Mouse (Mus musculus): ENCODE results near the gene Fbxl19. TPM values are rescaled to one million over a fixed set of nuclear protein-coding genes. Genes with fewer than 3 reads are reported as not detected.

Fbxl19 gene
- polyA plus RNA-seq, 1 experiment from 2014 or later, result 3.2 TPM

- Histone ChIP-seq H3K4me1 (replicated peaks) (peaks cover 10% of the 10 kb centered on the region; the same call in 1 of the 2 replicates), H3K27me3 (replicated peaks) (no peaks in the 10 kb centered on the region), H3K36me3 (peaks cover 51% of the 10 kb centered on the region), H3K4me2 (replicated peaks) (no peak overlapping the region), H3K9ac (peak overlapping the region; percentile 17; the same call in 1 of the 2 replicates), H3K4me3 (replicated peaks) (no peak overlapping the region), H3K27ac (no peak overlapping the region), H3K9me3 (no peaks in the 10 kb centered on the region)
- WGBS, result 89% methylated on average over 1 of the region's 1 CpGs
- no peak for ATAC-seq
Observed at GRCm38 (mm10) chr7:127799738-127800137, 55.4 kb downstream of the Fbxl19 start.

- 24% methylated on average over 6 of the region's 6 CpGs for WGBS
- no peaks in the 10 kb centered on the region for H3K9me3 ChIP-seq
- H3K27ac ChIP-seq, result 0 out of 2 replicates have a peak within 1 kb of the TSS, but pooled peaks have one; percentile 2
- peaks cover 43% of the 10 kb centered on the region for H3K36me3 ChIP-seq
- H3K4me1 ChIP-seq (replicated peaks), result peaks cover 12% of the 10 kb centered on the region; the same call in 1 of the 2 replicates
- peak within 1 kb of the TSS; percentile 63 for H3K4me2 ChIP-seq (replicated peaks)
- peak within 1 kb of the TSS; percentile 29 for H3K4me3 ChIP-seq (replicated peaks)
- H3K27me3 ChIP-seq (replicated peaks), result no peaks in the 10 kb centered on the region
- H3K9ac ChIP-seq, result peak within 1 kb of the TSS; percentile 44
- ATAC-seq, result peak; percentile 91
Observed at GRCm38 (mm10) chr7:127800435-127801009, 56.2 kb downstream of the Fbxl19 start, which contains the start of gene Hsd3b7. TSS of gene Hsd3b7 (plus strand) at chr7:127800604.

GRCm38 (mm10) chr7:127801010-127801621 is 56.8 kb downstream of the Fbxl19 start:
- 87% methylated on average over 8 of the region's 8 CpGs for WGBS
- Histone ChIP-seq H3K36me3 (peaks cover 37% of the 10 kb centered on the region), H3K4me3 (replicated peaks) (peak overlapping the region; percentile 29), H3K27me3 (replicated peaks) (no peaks in the 10 kb centered on the region), H3K4me1 (replicated peaks) (peaks cover 12% of the 10 kb centered on the region; the same call in 1 of the 2 replicates), H3K4me2 (replicated peaks) (peak overlapping the region; percentile 63), H3K27ac (no peak overlapping the region), H3K9ac (peak overlapping the region; percentile 44; the same call in 1 of the 2 replicates), H3K9me3 (no peaks in the 10 kb centered on the region)
- ATAC-seq, result peak; percentile 14; the same call in 1 of the 2 replicates

- ATAC-seq, result no peak
- Histone ChIP-seq H3K36me3 (peaks cover 25% of the 10 kb centered on the region), H3K27me3 (replicated peaks) (no peaks in the 10 kb centered on the region), H3K4me1 (replicated peaks) (peaks cover 12% of the 10 kb centered on the region; the same call in 1 of the 2 replicates), H3K4me3 (replicated peaks) (no peak overlapping the region), H3K9me3 (no peaks in the 10 kb centered on the region), H3K4me2 (replicated peaks) (no peak overlapping the region), H3K9ac (no peak overlapping the region), H3K27ac (no peak overlapping the region)
- 94% methylated on average over 17 of the region's 17 CpGs for WGBS
Observed at GRCm38 (mm10) chr7:127802313-127802712, 58.0 kb downstream of the Fbxl19 start.

- H3K9ac ChIP-seq, result no peak overlapping the region
- 0 out of 2 replicates have a peak, but pooled peaks cover 2% of the 10 kb centered on the region for H3K4me1 ChIP-seq (replicated peaks)
- no peaks in the 10 kb centered on the region for H3K9me3 ChIP-seq
- no peak overlapping the region for H3K4me2 ChIP-seq (replicated peaks)
- no peak overlapping the region for H3K27ac ChIP-seq
- 71% methylated on average over 5 of the region's 5 CpGs for WGBS
- H3K4me3 ChIP-seq (replicated peaks), result no peak overlapping the region
- ATAC-seq, result no peak
- no peaks in the 10 kb centered on the region for H3K27me3 ChIP-seq (replicated peaks)
- H3K36me3 ChIP-seq, result no peaks in the 10 kb centered on the region
Observed at GRCm38 (mm10) chr7:127808821-127809220, 64.5 kb downstream of the Fbxl19 start.

- ATAC-seq, result no peak
- H3K4me2 ChIP-seq (replicated peaks), result no peak overlapping the region
- WGBS, result 94% methylated on average over 1 of the region's 1 CpGs
- H3K27me3 ChIP-seq (replicated peaks), result no peaks in the 10 kb centered on the region
- no peak overlapping the region for H3K9ac ChIP-seq
- H3K9me3 ChIP-seq, result no peaks in the 10 kb centered on the region
- H3K4me1 ChIP-seq (replicated peaks), result 0 out of 2 replicates have a peak, but pooled peaks cover 2% of the 10 kb centered on the region
- no peak overlapping the region for H3K4me3 ChIP-seq (replicated peaks)
- no peak overlapping the region for H3K27ac ChIP-seq
- no peaks in the 10 kb centered on the region for H3K36me3 ChIP-seq
Observed at GRCm38 (mm10) chr7:127809846-127810245, 65.5 kb downstream of the Fbxl19 start.

GRCm38 (mm10) chr7:127810650-127811049 is 66.3 kb downstream of the Fbxl19 start:
- no peak overlapping the region for H3K27ac ChIP-seq
- ATAC-seq, result no peak
- H3K4me3 ChIP-seq (replicated peaks), result no peak overlapping the region
- no peaks in the 10 kb centered on the region for H3K9me3 ChIP-seq
- H3K4me1 ChIP-seq (replicated peaks), result no peaks in the 10 kb centered on the region
- no peak overlapping the region for H3K9ac ChIP-seq
- H3K36me3 ChIP-seq, result no peaks in the 10 kb centered on the region
- H3K4me2 ChIP-seq (replicated peaks), result no peak overlapping the region
- no peaks in the 10 kb centered on the region for H3K27me3 ChIP-seq (replicated peaks)
- 78% methylated on average over 10 of the region's 10 CpGs for WGBS

GRCm38 (mm10) chr7:127811240-127811639 is 66.9 kb downstream of the Fbxl19 start:
- H3K27ac ChIP-seq, result no peak overlapping the region
- H3K36me3 ChIP-seq, result no peaks in the 10 kb centered on the region
- no peaks in the 10 kb centered on the region for H3K27me3 ChIP-seq (replicated peaks)
- no peaks in the 10 kb centered on the region for H3K9me3 ChIP-seq
- H3K9ac ChIP-seq, result no peak overlapping the region
- no peak overlapping the region for H3K4me3 ChIP-seq (replicated peaks)
- WGBS, result 71% methylated on average over 4 of the region's 4 CpGs
- no peak overlapping the region for H3K4me2 ChIP-seq (replicated peaks)
- no peak for ATAC-seq
- no peaks in the 10 kb centered on the region for H3K4me1 ChIP-seq (replicated peaks)

GRCm38 (mm10) chr7:127812292-127812691 is 67.9 kb downstream of the Fbxl19 start:
- Histone ChIP-seq H3K4me1 (replicated peaks) (no peaks in the 10 kb centered on the region), H3K4me3 (replicated peaks) (no peak overlapping the region), H3K9ac (no peak overlapping the region), H3K4me2 (replicated peaks) (no peak overlapping the region), H3K36me3 (no peaks in the 10 kb centered on the region), H3K27me3 (replicated peaks) (no peaks in the 10 kb centered on the region), H3K27ac (no peak overlapping the region), H3K9me3 (no peaks in the 10 kb centered on the region)
- ATAC-seq, result no peak
- 83% methylated on average over 3 of the region's 3 CpGs for WGBS

- Histone ChIP-seq H3K4me2 (replicated peaks) (no peak overlapping the region), H3K4me1 (replicated peaks) (no peaks in the 10 kb centered on the region), H3K27me3 (replicated peaks) (no peaks in the 10 kb centered on the region), H3K27ac (peak overlapping the region; percentile 29; the same call in 1 of the 2 replicates), H3K36me3 (no peaks in the 10 kb centered on the region), H3K9ac (no peak overlapping the region), H3K9me3 (no peaks in the 10 kb centered on the region), H3K4me3 (replicated peaks) (no peak overlapping the region)
- ATAC-seq, result peak; percentile 63; the same call in 1 of the 2 replicates
- 72% methylated on average over 4 of the region's 4 CpGs for WGBS
Observed at GRCm38 (mm10) chr7:127813821-127814220, 69.5 kb downstream of the Fbxl19 start.

- no peak for ATAC-seq
- Histone ChIP-seq H3K36me3 (no peaks in the 10 kb centered on the region), H3K4me1 (replicated peaks) (no peaks in the 10 kb centered on the region), H3K27me3 (replicated peaks) (no peaks in the 10 kb centered on the region), H3K4me3 (replicated peaks) (no peak overlapping the region), H3K27ac (peak overlapping the region; percentile 29; the same call in 1 of the 2 replicates), H3K9me3 (no peaks in the 10 kb centered on the region), H3K9ac (no peak overlapping the region), H3K4me2 (replicated peaks) (no peak overlapping the region)
- WGBS, result 75% methylated on average over 19 of the region's 19 CpGs
Observed at GRCm38 (mm10) chr7:127814241-127814921, 70.0 kb downstream of the Fbxl19 start.

- Histone ChIP-seq H3K4me1 (replicated peaks) (no peaks in the 10 kb centered on the region), H3K9me3 (no peaks in the 10 kb centered on the region), H3K27ac (no peak overlapping the region), H3K4me3 (replicated peaks) (no peak overlapping the region), H3K9ac (no peak overlapping the region), H3K4me2 (replicated peaks) (no peak overlapping the region), H3K36me3 (no peaks in the 10 kb centered on the region), H3K27me3 (replicated peaks) (no peaks in the 10 kb centered on the region)
- WGBS, result 89% methylated on average over 15 of the region's 15 CpGs
- ATAC-seq, result no peak
Observed at GRCm38 (mm10) chr7:127815116-127815665, 70.8 kb downstream of the Fbxl19 start.

Measured in intestine, embryonic 15.5 days (tissue).